Mouse (Mus musculus) CH12.LX (cell line): ENCODE results near the gene Slc25a38.

Experiments
- CTCF ChIP-seq, 2 experiments: IDR thresholded peaks in 1 of 2; conservative IDR thresholded peaks in 1 of 2; 2 replicates each; pipeline ENCODE4 v1.5.1; 2011 to 2012; ENCODE audit warnings: low read depth in 2 of 2, low read length in 2 of 2, improper control_type of control experiment in 1 of 2, inconsistent platforms in 1 of 2, mild to moderate bottlenecking in 1 of 2, moderate library complexity in 1 of 2
- EP300 ChIP-seq: IDR thresholded peaks from 2 replicates; pipeline ENCODE4 v1.6.1; 2011; ENCODE audit warnings: low read length, improper control_type of control experiment
- ETS1 ChIP-seq: conservative IDR thresholded peaks from 2 replicates; pipeline ENCODE4 v1.6.1; 2012; ENCODE audit warnings: low read depth, mild to moderate bottlenecking, inconsistent platforms, low read length, improper control_type of control experiment, moderate library complexity
- HCFC1 ChIP-seq: IDR thresholded peaks from 2 replicates; pipeline ENCODE4 v1.6.1; 2012; ENCODE audit warnings: low read depth, mild to moderate bottlenecking, inconsistent platforms, low read length, improper control_type of control experiment
- JUND ChIP-seq: conservative IDR thresholded peaks from 2 replicates; pipeline ENCODE4 v1.6.1; 2011; ENCODE audit warnings: low read depth, low read length, improper control_type of control experiment
- MAZ ChIP-seq: IDR thresholded peaks from 2 replicates; pipeline ENCODE4 v1.6.1; 2012; ENCODE audit warnings: low read depth, mild to moderate bottlenecking, inconsistent platforms, low read length, improper control_type of control experiment, moderate library complexity
- NELFE ChIP-seq: IDR thresholded peaks from 2 replicates; pipeline ENCODE4 v1.6.1; 2011; ENCODE audit warnings: low read depth, low read length, improper control_type of control experiment
- NRF1 ChIP-seq: IDR thresholded peaks from 2 replicates; pipeline ENCODE4 v1.6.1; 2014; ENCODE audit warnings: low read depth, mild to moderate bottlenecking, inconsistent platforms, low read length, improper control_type of control experiment, moderate library complexity
- POLR2A ChIP-seq: IDR thresholded peaks from 2 replicates; pipeline ENCODE4 v1.6.1; 2011; ENCODE audit warnings: low read depth, mild to moderate bottlenecking, improper control_type of control experiment, low read length
- SIN3A ChIP-seq: IDR thresholded peaks from 2 replicates; pipeline ENCODE4 v1.6.1; 2012; ENCODE audit warnings: low read length, improper control_type of control experiment, inconsistent platforms
- SMC3 ChIP-seq: IDR thresholded peaks from 2 replicates; pipeline ENCODE4 v1.6.1; 2011; ENCODE audit warnings: low read depth, low read length, improper control_type of control experiment
- USF1 ChIP-seq: IDR thresholded peaks from 2 replicates; pipeline ENCODE4 v1.6.1; 2014; ENCODE audit warnings: low read depth, mild to moderate bottlenecking, inconsistent platforms, low read length, improper control_type of control experiment
- ZKSCAN1 ChIP-seq: IDR thresholded peaks from 2 replicates; pipeline ENCODE4 v1.6.1; 2012; ENCODE audit warnings: low read depth, inconsistent platforms, low read length, improper control_type of control experiment, borderline replicate concordance
- ZNF384 ChIP-seq: IDR thresholded peaks from 2 replicates; pipeline ENCODE4 v1.6.1; 2012; ENCODE audit warnings: low read depth, low read length, improper control_type of control experiment, inconsistent platforms

DNA sequence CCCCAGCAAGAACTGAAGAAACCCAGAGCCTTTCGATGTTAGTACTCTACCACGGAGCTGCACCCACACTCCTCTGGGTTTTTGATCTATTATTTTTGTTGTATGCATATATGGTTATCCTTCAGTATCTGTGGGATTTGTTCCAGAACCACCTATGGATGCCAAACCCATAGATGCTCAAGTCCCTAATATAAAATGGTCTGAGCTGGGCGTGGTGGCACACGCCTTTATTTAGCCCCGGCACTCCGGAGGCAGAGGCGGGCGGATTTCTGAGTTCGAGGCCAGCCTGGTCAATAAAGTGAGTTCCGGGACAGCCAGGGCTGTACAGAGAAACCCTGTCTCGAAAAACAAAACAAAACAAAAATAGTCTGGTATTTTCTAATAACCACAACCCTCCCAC, 16.7 kb downstream of the Slc25a38 start:
- no peak for TF ChIP-seq CTCF (conservative IDR thresholded peaks at IDR 0.05 in 1 of 2, IDR thresholded peaks at IDR 0.05 in 1 of 2; ENCODE audit: low read depth in 2 of 2, low read length in 2 of 2)
- TF ChIP-seq ZKSCAN1: no peak
- TF ChIP-seq SMC3: no peak
- TF ChIP-seq ZNF384: no peak
- TF ChIP-seq ETS1: no peak
- TF ChIP-seq POLR2A: no peak
- no peak for TF ChIP-seq NRF1
- TF ChIP-seq HCFC1: no peak
- no peak for TF ChIP-seq JUND
- TF ChIP-seq SIN3A: no peak
- TF ChIP-seq USF1: no peak
- TF ChIP-seq NELFE: no peak
- no peak for TF ChIP-seq MAZ
- no peak for TF ChIP-seq EP300
